Mouse (Mus musculus): ENCODE data around the gene Grm5.

Gene Grm5

DNA sequence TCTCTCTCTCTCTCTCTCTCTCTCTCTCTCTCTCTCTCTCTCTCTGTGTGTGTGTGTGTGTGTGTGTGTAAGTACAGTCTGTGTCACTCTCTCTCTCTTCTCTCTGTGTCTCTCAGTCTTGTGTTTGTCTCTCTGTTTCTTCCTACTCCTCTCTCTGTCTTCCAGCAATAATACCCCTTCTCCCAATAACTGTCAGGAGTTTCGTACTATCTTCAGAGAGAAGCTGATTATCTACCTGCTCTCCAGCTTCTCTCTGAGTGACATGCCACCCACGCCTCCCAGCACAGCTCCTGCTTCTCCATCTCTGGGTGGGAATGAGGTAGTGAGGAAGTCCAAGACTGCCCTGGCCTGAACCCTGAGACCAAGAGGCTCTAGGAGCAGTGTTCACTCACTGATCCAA is at the start of gene Grm5:
Gene Grm5, plus strand, starts transcription at position 301 of the 400 bp plus-strand sequence.
- DNase-seq, result no peak

GRCm38 (mm10) chr7:87539031-87539430 is 44.9 kb upstream of the Grm5 start:
- DNase-seq, result no peak

- no peak for DNase-seq
These were observed 18.7 kb upstream of the Grm5 start for GRCm38 (mm10) chr7:87565300-87565699.

DNA sequence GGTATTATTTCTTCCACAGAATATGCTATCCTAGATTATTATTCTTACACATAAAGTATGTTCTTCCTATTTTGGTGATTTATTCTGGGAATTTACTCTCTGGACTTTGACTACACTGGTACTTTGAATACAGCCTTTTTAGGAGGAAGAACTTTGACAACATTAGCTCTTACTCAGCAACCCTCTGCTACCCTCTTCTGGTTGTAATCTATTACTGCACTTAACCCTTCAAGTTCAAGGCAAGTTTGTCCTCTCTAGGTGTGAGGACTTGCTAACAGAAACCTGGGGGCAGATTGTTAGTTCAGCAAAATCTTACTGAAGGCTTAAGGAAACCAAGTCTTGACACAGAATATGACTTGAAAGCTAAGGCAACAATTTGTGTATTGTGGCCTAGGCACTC is 17.5 kb upstream of the Grm5 start:
- no peak for DNase-seq

DNA sequence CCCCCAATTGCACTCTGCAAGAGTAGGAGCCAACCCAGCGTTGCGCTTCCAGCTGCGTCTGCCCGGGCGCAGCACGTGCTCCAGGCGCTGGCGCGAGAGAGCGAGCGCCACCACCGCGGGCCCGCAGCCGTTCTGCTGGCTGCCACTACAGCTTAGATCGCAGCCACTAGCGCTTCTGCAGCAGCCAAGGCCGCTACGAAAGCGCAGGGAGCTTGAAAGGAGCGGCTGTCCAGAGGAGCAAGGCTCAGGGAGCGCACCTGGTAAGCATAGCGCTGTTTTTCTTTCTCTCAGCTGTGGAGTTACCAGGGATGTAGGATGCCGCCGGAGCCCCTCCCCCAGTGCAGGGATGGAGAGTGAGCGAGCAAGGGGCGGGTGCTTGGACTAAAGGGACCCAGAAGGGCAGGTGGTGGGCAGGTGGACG is 323 bp downstream of the Grm5 start:
- no peak for DNase-seq

- no peak for DNase-seq
These were observed 2.4 kb downstream of the Grm5 start for GRCm38 (mm10) chr7:87586271-87586937.

GRCm38 (mm10) chr7:87587976-87588375 is 4.0 kb downstream of the Grm5 start:
- DNase-seq, result no peak

GRCm38 (mm10) chr7:87626251-87626650 is 42.3 kb downstream of the Grm5 start:
- DNase-seq, result no peak

- DNase-seq, result no peak
These were observed 51.6 kb downstream of the Grm5 start for GRCm38 (mm10) chr7:87635530-87635929.

GRCm38 (mm10) chr7:87650610-87651009 is 66.6 kb downstream of the Grm5 start:
- no peak for DNase-seq

GRCm38 (mm10) chr7:87661794-87662193 is 77.8 kb downstream of the Grm5 start:
- DNase-seq, result no peak

DNA sequence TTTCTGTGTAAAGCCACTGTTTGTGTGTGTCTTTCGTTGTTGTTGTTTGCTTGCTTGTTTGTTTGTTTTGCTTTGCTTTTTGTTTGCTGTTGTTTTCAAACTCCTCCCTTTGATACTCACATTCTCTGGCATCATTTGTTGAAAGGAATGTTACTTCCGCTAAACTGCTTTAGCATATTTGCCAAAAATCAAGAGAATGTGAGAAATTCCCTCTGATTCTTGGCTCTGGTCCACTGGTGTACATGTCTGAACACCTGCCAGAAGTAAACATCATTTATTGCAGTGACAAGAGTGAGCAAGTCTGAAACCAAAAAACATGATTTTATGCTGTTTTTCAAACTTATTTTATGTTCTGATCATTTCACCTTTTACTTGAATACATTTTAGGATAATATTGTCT is 80.1 kb downstream of the Grm5 start:
- no peak for DNase-seq

GRCm38 (mm10) chr7:87716393-87716792 is 132.4 kb downstream of the Grm5 start:
- DNase-seq, result no peak

DNA sequence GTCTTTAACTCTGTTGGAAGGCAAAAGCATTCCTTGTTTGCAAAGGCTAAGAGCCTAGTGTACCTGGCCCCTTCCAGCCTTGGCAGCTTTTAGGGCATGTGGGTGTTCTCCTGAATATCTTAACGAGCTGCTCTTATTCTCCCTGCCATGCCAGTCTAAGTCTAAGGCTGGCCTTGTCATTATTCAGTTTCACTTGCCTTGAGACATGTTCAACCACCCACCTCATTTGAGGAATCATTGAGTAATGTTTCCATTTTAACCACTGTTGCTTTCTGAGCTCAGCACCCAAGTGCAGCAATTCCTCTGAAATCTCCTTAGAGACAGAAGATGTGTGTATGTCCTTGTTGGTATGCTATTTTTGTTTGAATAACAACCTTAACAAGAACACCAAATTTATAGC is 134.7 kb downstream of the Grm5 start:
- no peak for DNase-seq

- no peak for DNase-seq
These were observed 150.5 kb downstream of the Grm5 start for GRCm38 (mm10) chr7:87734511-87734910.

GRCm38 (mm10) chr7:87761945-87762344 is 178.0 kb downstream of the Grm5 start:
- DNase-seq, result no peak

DNA sequence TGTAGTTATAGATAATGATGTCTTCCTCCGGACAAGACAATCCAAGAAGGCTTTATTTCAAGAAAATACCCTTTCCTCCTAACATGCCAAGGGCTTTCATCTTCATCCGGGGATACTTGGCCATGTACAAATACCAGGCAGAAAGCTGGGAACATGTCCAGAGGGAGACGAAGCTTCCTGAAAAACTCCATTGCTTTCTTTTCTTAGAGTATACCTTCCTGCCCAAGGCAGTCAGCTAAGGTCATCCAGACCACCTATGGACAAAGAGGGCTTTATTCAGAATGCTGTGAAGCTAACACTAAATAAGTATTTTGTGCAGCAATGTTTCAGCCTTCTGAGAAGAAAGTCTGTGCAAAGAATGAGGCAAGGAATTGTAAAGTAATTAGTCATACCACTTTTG is 178.4 kb downstream of the Grm5 start:
- no peak for DNase-seq

DNA sequence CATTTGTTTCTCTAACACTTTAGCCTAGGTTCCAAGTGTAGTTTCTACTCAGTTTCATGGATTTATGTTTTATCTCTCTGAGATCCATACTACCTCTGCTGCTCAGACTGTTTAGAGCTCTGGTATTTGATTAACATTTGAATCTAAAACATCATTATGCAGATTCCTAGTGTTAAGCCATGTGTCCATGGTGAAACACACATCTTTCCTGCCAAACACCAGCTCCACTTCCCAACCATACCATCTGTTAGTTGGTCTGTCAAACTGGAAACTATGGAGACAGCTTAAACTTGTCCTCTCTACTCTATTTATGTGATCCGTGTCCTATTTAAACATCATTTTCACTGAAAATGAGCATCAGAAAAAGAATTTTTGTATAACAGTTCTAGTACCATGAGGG is 203.6 kb downstream of the Grm5 start:
- no peak for DNase-seq

DNA sequence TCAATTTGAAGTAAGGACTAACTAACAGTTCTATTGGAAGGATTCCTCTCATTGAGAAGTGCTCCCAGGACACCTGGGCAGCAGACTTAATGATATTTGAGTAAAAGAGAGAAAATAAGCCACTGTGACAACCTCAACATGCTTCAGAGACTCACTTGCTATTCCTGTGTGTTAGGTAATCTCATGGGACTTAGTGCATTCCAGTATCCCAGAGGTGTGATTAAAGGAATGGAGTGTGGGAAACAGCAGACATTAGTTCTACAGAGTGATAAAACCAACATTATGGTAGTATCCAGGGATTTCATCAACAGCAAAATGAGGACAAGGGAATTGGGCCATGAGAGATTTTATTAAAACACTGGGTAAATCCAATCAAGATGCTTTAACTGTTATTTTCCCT is 205.0 kb downstream of the Grm5 start:
- no peak for DNase-seq

- no peak for DNase-seq
These were observed 209.9 kb downstream of the Grm5 start for GRCm38 (mm10) chr7:87793896-87794295.

DNA sequence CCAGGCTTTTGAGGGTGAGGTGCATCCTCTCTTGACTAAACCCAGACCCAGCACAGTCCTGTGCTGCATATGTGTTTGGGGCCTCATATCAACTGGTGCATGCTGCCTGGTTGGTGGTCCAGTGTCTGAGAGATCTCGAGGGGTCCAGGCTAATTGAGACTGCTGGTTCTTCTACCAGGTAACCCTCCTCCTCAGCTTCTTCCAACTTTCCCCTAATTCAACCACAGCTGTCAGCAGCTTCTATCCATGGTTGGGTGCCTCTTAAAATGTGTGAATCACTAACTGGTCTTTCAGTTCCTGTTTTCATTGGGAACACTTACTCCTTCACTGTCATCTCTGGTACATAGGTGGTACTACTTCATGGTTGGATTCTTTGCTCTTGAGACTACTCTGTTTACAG is 240.9 kb downstream of the Grm5 start:
- DNase-seq, result no peak

- no peak for DNase-seq
These were observed 250.7 kb downstream of the Grm5 start for GRCm38 (mm10) chr7:87834669-87835068.

GRCm38 (mm10) chr7:87838579-87838978 is 254.6 kb downstream of the Grm5 start:
- no peak for DNase-seq

DNA sequence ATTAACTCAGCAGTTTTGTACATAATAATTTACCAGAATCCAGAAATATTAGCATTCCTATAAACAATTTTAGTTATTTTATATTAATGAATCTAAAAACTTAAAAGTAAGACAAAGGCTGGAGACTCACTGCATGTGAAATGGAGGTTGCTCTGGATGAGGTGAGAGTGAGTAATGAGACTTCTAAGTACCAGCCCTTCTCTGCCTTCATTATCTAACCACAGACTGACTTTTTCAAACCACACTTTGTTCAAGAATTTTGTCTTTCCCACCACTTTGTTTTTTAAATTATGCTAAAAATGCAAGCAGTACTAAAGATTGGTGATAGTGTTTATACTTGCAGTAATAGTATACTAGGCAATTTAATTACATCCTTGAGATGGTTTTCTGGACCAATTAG is 259.5 kb downstream of the Grm5 start:
- no peak for DNase-seq

DNA sequence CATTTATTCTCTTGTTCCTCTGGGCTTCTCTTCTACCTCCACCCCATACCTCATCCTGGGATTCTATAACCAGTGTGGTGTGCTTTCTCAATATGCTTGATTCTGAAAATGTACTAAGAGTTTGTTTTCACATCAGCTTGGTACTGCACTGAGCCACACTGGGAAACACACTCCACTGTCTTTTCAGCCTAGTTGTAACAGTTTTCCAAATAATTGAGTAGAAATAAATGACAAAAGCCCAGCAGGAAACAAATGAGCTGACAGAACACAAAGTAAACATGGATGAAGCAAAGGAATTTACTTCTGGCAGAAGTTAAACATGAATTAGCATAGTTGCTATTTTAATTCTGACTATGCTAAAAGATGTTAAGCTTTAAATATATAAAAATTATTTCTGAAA is 262.1 kb downstream of the Grm5 start:
- DNase-seq, result no peak

Data from lung, adult 18-20 months (tissue).